8 mouse cellular contexts compared by ENCODE assay signal in the genomic region with DNA sequence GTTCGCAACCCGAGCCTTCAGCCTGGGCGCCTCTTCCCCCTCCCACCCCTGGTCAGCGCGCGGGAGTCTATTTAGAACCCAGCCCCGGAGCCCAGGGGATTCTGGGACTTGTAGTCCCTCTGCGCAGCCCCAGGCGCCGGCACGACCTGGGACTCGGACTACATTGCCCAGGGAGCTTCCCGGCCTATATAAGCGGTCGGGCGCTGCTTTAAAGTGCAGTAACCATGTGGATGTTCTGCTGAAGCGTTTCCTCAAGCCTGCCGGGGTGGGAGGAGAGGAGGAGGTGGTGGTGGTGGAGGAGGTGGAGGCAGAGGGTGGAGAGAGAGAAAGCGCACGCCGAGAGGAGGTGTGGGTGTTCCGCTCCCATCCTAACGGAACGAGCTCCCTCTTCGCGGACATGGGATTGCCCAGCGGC. TPM values are rescaled to one million over a fixed set of nuclear protein-coding genes. Genes with fewer than 3 reads are reported as not detected.
A peak's percentile ranks its signal among the peaks of the same experiment; 100 is the strongest.
DNase-seq lines count a peak whose midpoint lies in the region; ATAC-seq lines count a peak whose summit lies in the region.

A gene (plus strand): TSS at position 216 of the 415 bp plus-strand sequence.

- no peak within 1 kb of the TSS; the same call in 1 of the 2 replicates for H3K27ac ChIP-seq in hindbrain, embryonic 16.5 days (ENCODE audit: low read depth, low read length)
- H3K27ac ChIP-seq in macrophage, result peak within 1 kb of the TSS; percentile 46

- peak; percentile 100 for DNase-seq in WW6 (ENCODE audit: low read depth, low spot score)
- peak; percentile 86 to 94 for DNase-seq in cerebellum, postnatal 4 days (ENCODE audit: low spot score in 2 of 2)
- peak; percentile 98 for DNase-seq in gastrocnemius, adult 18-20 months (ENCODE audit: low spot score)
- DNase-seq in left cerebral cortex, adult 18-20 months (ENCODE audit: low spot score in 2 of 2), result peak; percentile 94 to 97
- DNase-seq in right cerebral cortex, adult 18-20 months, result peak; percentile 98
- peak; percentile 94 for DNase-seq in urinary bladder, postnatal 10 days (ENCODE audit: low spot score)

- ATAC-seq in hindbrain, embryonic 16.5 days, result peak; percentile 100

- H3K79me2 ChIP-seq in macrophage (ENCODE audit: inconsistent target), result peaks cover 2% of the 10 kb centered on the region; the same call in 1 of the 2 replicates

- H3K36me3 ChIP-seq in hindbrain, embryonic 16.5 days (ENCODE audit: control insufficient read depth, insufficient read depth, low read length), result no peaks in the 10 kb centered on the region
- H3K36me3 ChIP-seq in macrophage (ENCODE audit: inconsistent target), result no peaks in the 10 kb centered on the region

- H3K9ac ChIP-seq in hindbrain, embryonic 16.5 days (ENCODE audit: low read depth, low read length), result peak within 1 kb of the TSS; percentile 74

- H3K9me3 ChIP-seq in hindbrain, embryonic 16.5 days (ENCODE audit: control insufficient read depth, low read length), result no peaks in the 10 kb centered on the region

- H3K4me1 ChIP-seq in hindbrain, embryonic 16.5 days (ENCODE audit: control insufficient read depth, insufficient read depth, low read depth, low read length), result peaks cover 7% of the 10 kb centered on the region

- H3K4me3 ChIP-seq in hindbrain, embryonic 16.5 days (ENCODE audit: low read length), result peak within 1 kb of the TSS; percentile 80
- H3K4me3 ChIP-seq in macrophage (ENCODE audit: inconsistent target), result peak within 1 kb of the TSS; percentile 68

- no peaks in the 10 kb centered on the region for H3K27me3 ChIP-seq in hindbrain, embryonic 16.5 days (replicated peaks; ENCODE audit: control insufficient read depth, insufficient read depth, low read length)

- 0% methylated on average over 27 of the region's 27 CpGs for WGBS in hindbrain, embryonic 16.5 days
- WGBS in macrophage (ENCODE audit: missing documents), result under 1% methylated on average over 23 of the region's 27 CpGs

- H3K4me2 ChIP-seq in hindbrain, embryonic 16.5 days (ENCODE audit: low read length), result peak within 1 kb of the TSS; percentile 97

RNA-seq across cellular contexts. Expression of the gene that starts here (rescaled TPM):
- total RNA-seq in gastrocnemius, adult 18-20 months (2021), result 10 to 100 TPM; 15.1 to 20.0 TPM
- 5.4 and 5.6 TPM in 2 replicates for polyA plus RNA-seq in hindbrain, embryonic 16.5 days (2015; fragmentation: Nextera tagmentation; extraction: Ambion mirVana)
- 100 to 1,000 TPM; 477 to 491 TPM for total RNA-seq in left cerebral cortex, adult 18-20 months (2021)
- 100 to 1,000 TPM in 17 of 26 experiments, 10 to 100 TPM in 9; 34.5 to 340 (median 132) TPM for total RNA-seq in macrophage (2018; cell fraction: chromatin; rRNA removed)
- 10 to 100 TPM; 13.1 to 53.3 (median 20.5) TPM for total RNA-seq in macrophage (2018; cell fraction: cytosol; rRNA removed)
- total RNA-seq in macrophage (2018; cell fraction: nucleus; rRNA removed), result 100 to 1,000 TPM in 13 of 26 experiments, 10 to 100 TPM in 13; 41.8 to 181 (median 98.6) TPM
- 7.3 to 19.9 TPM (median 7.5 TPM) in 3 replicates for polyA plus RNA-seq in macrophage (2018)

Comparison
In these comparisons a context has a peak if more than half of its experiments do, and no peak if none do; other contexts are left out.
1. RNA of the gene that starts here (total RNA-seq): 477 to 491 TPM in left cerebral cortex, adult 18-20 months; 15.1 to 20.0 TPM in gastrocnemius, adult 18-20 months; every median in the first group is over 10 times any median in the second.
2. Peak in every context shown above with its lines, with median percentiles within 50 percentile points of each other: DNase-seq.